Mouse (Mus musculus): ENCODE data around the gene Hist1h2ap.

- TF ChIP-seq GATA1 (IDR thresholded peaks at IDR 0.05; ENCODE audit: low read depth, low read length) (no peak), GABPA (IDR thresholded peaks at IDR 0.05; ENCODE audit: low read depth, low read length) (no peak)
These were observed 47.4 kb upstream of the Hist1h2ap start for GRCm38 (mm10) chr13:21880735-21881134.
